Mouse (Mus musculus): ENCODE results near the gene Apoe.

GRCm38 (mm10) chr7:19688101-19688500 is 10.9 kb downstream of the Apoe start:
- TF ChIP-seq CTCF (conservative IDR thresholded peaks at IDR 0.05; ENCODE audit: insufficient read depth, insufficient read length, low read depth, low read length) = no peak
- no peak for TF ChIP-seq POLR2A (IDR thresholded peaks at IDR 0.05; ENCODE audit: low read depth, low read length)

Measured in kidney, adult 2 months (tissue).